Comparison of ENCODE assay signal across 12 mouse cellular contexts in the genomic region with DNA sequence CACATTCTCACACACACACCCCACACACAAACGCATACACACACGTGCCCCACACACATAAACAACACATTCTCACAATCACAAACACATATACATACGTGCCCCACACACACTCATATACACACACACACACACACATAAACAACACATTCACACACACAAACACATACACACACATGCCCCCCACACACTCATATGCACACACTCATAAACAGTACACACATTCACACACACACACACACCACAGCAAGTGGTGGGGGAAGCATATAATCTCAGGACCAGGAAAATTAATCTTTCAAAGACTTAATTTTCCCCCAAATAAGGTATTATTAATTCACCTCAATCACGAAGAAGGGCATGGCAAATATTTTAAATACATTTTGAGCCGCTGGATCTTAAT. TPM values are rescaled to one million over a fixed set of nuclear protein-coding genes. Genes with fewer than 3 reads are reported as not detected.
DNase-seq lines count a peak whose midpoint lies in the region; ATAC-seq lines count a peak whose summit lies in the region.
"Had no signal": no experiment of that assay in that cellular context is flagged by ENCODE, and none has a peak within 500 bp of the region (broad histone marks: within the 10 kb centered on the region; RNA-seq: fewer than 3 reads in every experiment).

No protein-coding gene starts in this region.

- no peaks in the 10 kb centered on the region for H3K9me3 ChIP-seq in heart, embryonic 10.5 days
- H3K9me3 ChIP-seq in liver, embryonic 12.5 days (replicated peaks), result no peaks in the 10 kb centered on the region
- H3K9me3 ChIP-seq in limb, embryonic 13.5 days, result no peaks in the 10 kb centered on the region
- no peaks in the 10 kb centered on the region for H3K9me3 ChIP-seq in stomach, embryonic 14.5 days (ENCODE audit: control insufficient read depth, low read depth, low read length)

- H3K9ac ChIP-seq in liver, embryonic 12.5 days, result no peak overlapping the region
- H3K9ac ChIP-seq in limb, embryonic 13.5 days, result no peak overlapping the region
- no peak overlapping the region for H3K9ac ChIP-seq in stomach, embryonic 14.5 days (replicated peaks; ENCODE audit: low read depth, low read length)

- no peaks in the 10 kb centered on the region for H3K36me3 ChIP-seq in heart, embryonic 10.5 days
- no peaks in the 10 kb centered on the region for H3K36me3 ChIP-seq in liver, embryonic 12.5 days
- H3K36me3 ChIP-seq in limb, embryonic 13.5 days, result no peaks in the 10 kb centered on the region
- H3K36me3 ChIP-seq in stomach, embryonic 14.5 days (ENCODE audit: control insufficient read depth, insufficient read depth, low read length), result no peaks in the 10 kb centered on the region

- no peak for DNase-seq in heart, embryonic 10.5 days (ENCODE audit: low spot score)
- DNase-seq in heart, postnatal 14 days, result no peak
- no peak for DNase-seq in liver
- DNase-seq in frontal cortex, postnatal 14 days (ENCODE audit: low spot score in 2 of 2), result no peak
- DNase-seq in yolk sac, embryonic 10.5 days (ENCODE audit: low spot score), result no peak

- H3K4me3 ChIP-seq in heart, embryonic 10.5 days, result peak overlapping the region; percentile 51; the same call in 1 of the 2 replicates
- H3K4me3 ChIP-seq in liver, embryonic 12.5 days, result peak overlapping the region; percentile 51; the same call in 1 of the 2 replicates
- H3K4me3 ChIP-seq in limb, embryonic 13.5 days, result 0 out of 2 replicates have a peak overlapping the region, but pooled peaks have one; percentile 43
- peak overlapping the region; percentile 28; the same call in 1 of the 2 replicates for H3K4me3 ChIP-seq in stomach, embryonic 14.5 days (ENCODE audit: low read depth, low read length)

- no peaks in the 10 kb centered on the region for H3K4me1 ChIP-seq in heart, embryonic 10.5 days
- H3K4me1 ChIP-seq in liver, embryonic 12.5 days, result peaks cover 8% of the 10 kb centered on the region; the same call in 1 of the 2 replicates
- no peaks in the 10 kb centered on the region for H3K4me1 ChIP-seq in limb, embryonic 13.5 days
- H3K4me1 ChIP-seq in stomach, embryonic 14.5 days (ENCODE audit: control insufficient read depth, insufficient read depth, low read length), result no peaks in the 10 kb centered on the region

- no peaks in the 10 kb centered on the region for H3K27me3 ChIP-seq in heart, embryonic 10.5 days (ENCODE audit: insufficient read depth, poor library complexity, severe bottlenecking)
- 0 out of 2 replicates have a peak, but pooled peaks cover 2% of the 10 kb centered on the region for H3K27me3 ChIP-seq in liver, embryonic 12.5 days (replicated peaks)
- peaks cover 5% of the 10 kb centered on the region for H3K27me3 ChIP-seq in limb, embryonic 13.5 days
- no peaks in the 10 kb centered on the region for H3K27me3 ChIP-seq in stomach, embryonic 14.5 days (ENCODE audit: control insufficient read depth, insufficient read depth, low read length)

- intact Hi-C loops in heart, postnatal 14 days (cut with DNase I), result loop anchor here (10.0 kb wide), 2 partner anchors 148 to 468 kb away; partner anchors contain the start of gene Tbc1d8b

- WGBS in heart, embryonic 10.5 days, result 68% methylated on average over 5 of the region's 5 CpGs
- 64% methylated on average over 5 of the region's 5 CpGs for WGBS in liver, embryonic 12.5 days (ENCODE audit: insufficient replicate concordance)
- 70% methylated on average over 5 of the region's 5 CpGs for WGBS in limb, embryonic 13.5 days
- WGBS in stomach, embryonic 14.5 days, result 67% methylated on average over 5 of the region's 5 CpGs

- H3K27ac ChIP-seq in heart, embryonic 10.5 days, result no peak overlapping the region
- no peak overlapping the region for H3K27ac ChIP-seq in liver, embryonic 12.5 days
- H3K27ac ChIP-seq in limb, embryonic 13.5 days, result no peak overlapping the region
- H3K27ac ChIP-seq in stomach, embryonic 14.5 days (ENCODE audit: low read length), result no peak overlapping the region
- H3K27ac ChIP-seq: left cerebral cortex, adult 2 months; macrophage had no signal

- no peak for ATAC-seq in liver, embryonic 12.5 days
- no peak for ATAC-seq in limb, embryonic 13.5 days (ENCODE audit: low FRiP score, low read depth)
- no peak for ATAC-seq in stomach, embryonic 14.5 days (ENCODE audit: insufficient number of reproducible peaks, insufficient read depth, low FRiP score, low read depth)
- ATAC-seq: inflammation-experienced regulatory T-cells, adult 6 months had no signal

- peak overlapping the region; percentile 58 for H3K4me2 ChIP-seq in liver, embryonic 12.5 days
- peak overlapping the region; percentile 56 for H3K4me2 ChIP-seq in limb, embryonic 13.5 days (replicated peaks)
- peak overlapping the region; percentile 34; the same call in 1 of the 2 replicates for H3K4me2 ChIP-seq in stomach, embryonic 14.5 days (replicated peaks; ENCODE audit: low read depth, low read length)

RNA-seq across cellular contexts. Expression of gene Mum1l1, which starts 6.6 kb away (rescaled TPM):
- polyA plus RNA-seq in heart, embryonic 10.5 days (2016; fragmentation: Nextera tagmentation; extraction: Ambion mirVana), result 40.2 and 40.5 TPM in 2 replicates
- total RNA-seq in heart, postnatal 14 days (2021), result 1 to 10 TPM; 3.0 to 3.2 TPM
- 4.3 and 6.0 TPM in 2 replicates for polyA plus RNA-seq in liver, embryonic 12.5 days (2016; fragmentation: Nextera tagmentation; extraction: Ambion mirVana)
- 44.2 and 46.4 TPM in 2 replicates for polyA plus RNA-seq in limb, embryonic 13.5 days (2015; fragmentation: Nextera tagmentation; extraction: Ambion mirVana)
- 26.6 and 28.8 TPM in 2 replicates for polyA plus RNA-seq in stomach, embryonic 14.5 days (2014; fragmentation: Nextera tagmentation; extraction: Ambion mirVana)
- polyA plus RNA-seq: inflammation-experienced regulatory T-cells, adult 6 months; macrophage had no signal

RNA-seq across cellular contexts. Expression of gene 4933428M09Rik, which starts 37.4 kb away (rescaled TPM):
- not detected in 2 replicates for polyA plus RNA-seq in heart, embryonic 10.5 days (2016; fragmentation: Nextera tagmentation; extraction: Ambion mirVana)
- total RNA-seq in heart, postnatal 14 days (2021), result not detected
- polyA plus RNA-seq in liver, embryonic 12.5 days (2016; fragmentation: Nextera tagmentation; extraction: Ambion mirVana), result not detected in 2 replicates
- not detected in 2 replicates for polyA plus RNA-seq in limb, embryonic 13.5 days (2015; fragmentation: Nextera tagmentation; extraction: Ambion mirVana)
- polyA plus RNA-seq in stomach, embryonic 14.5 days (2014; fragmentation: Nextera tagmentation; extraction: Ambion mirVana), result not detected in 2 replicates
- total RNA-seq: adrenal gland, postnatal 36 days; left cerebral cortex, adult 2 months had no signal
- polyA plus RNA-seq: inflammation-experienced regulatory T-cells, adult 6 months; macrophage had no signal
